Mouse (Mus musculus): ENCODE measurements at regions not wholly inside any gene's neighbourhood (a gene's known extent, or its start where the extent isn't known, plus 50 kb on each side); places are given as distances from the start of the nearest gene placed in this dataset.

GRCm38 (mm10) chr16:77500981-77501380 lies 100.9 kb downstream of the Gm11146 start:
- TF ChIP-seq CTCF (IDR thresholded peaks at IDR 0.05; ENCODE audit: insufficient read depth, low read length), result no peak
- no peak for TF ChIP-seq POLR2A (IDR thresholded peaks at IDR 0.05; ENCODE audit: borderline replicate concordance, extremely low read depth, low read depth, low read length)

Data from lung, adult 2 months (tissue).